Mouse (Mus musculus) bone marrow macrophage, adult 2 months (primary cell): Measurements from ENCODE around the gene Tgfbr1.

ENCODE experiments used
- CTCF ChIP-seq: IDR thresholded peaks from 2 replicates; pipeline ENCODE4 v1.5.1; 2012; ENCODE audit warnings: low read depth, mild to moderate bottlenecking, low read length, moderate library complexity
- POLR2A ChIP-seq: IDR thresholded peaks from 2 replicates; pipeline ENCODE4 v1.6.1; 2012; ENCODE audit warnings: mild to moderate bottlenecking, low read depth, low read length, borderline replicate concordance

DNA sequence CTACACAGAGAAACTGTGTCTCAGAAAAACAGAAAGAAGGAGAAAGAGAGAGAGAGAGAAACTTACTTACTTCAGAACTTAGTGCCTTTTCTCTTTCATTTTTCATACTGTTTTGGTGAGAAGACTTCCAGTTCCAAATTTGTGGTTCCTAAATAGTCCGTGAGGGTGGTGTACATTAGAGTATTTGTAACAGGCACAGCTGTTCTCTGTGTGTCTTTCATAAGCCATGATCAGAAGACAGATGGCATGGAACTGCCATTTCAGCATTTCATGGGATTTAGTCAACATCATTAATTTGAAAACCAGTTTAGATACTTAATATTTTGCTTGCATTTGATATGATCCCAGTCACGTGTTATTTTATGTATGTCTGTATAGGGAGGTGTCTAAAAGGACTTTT lies 51.5 kb downstream of the Tgfbr1 start:
- TF ChIP-seq CTCF (no peak), POLR2A (no peak)
